Mouse (Mus musculus) cerebellum, adult 9-10 months (tissue): ENCODE data around the gene Cypt2.
"Not testable (repeated sequence)": the region's sequence is repeated elsewhere in the genome, so short reads cannot be mapped to it uniquely, and the experiment has no call there.

ENCODE experiments used
- DNase-seq: peaks from one replicate; pipeline ENCODE4 v3.0.0; 2022

Cypt2 gene

GRCm38 (mm10) chrX:105499472-105499871, at the start of gene Cypt2:
Gene Cypt2 (plus strand): TSS chrX:105499772.
- not testable (repeated sequence) for DNase-seq

- DNase-seq = no peak
Observed at GRCm38 (mm10) chrX:105546234-105546633, 46.7 kb downstream of the Cypt2 start.
